Mouse (Mus musculus): ENCODE measurements around the gene Dhfr. TPM values are rescaled to one million over a fixed set of nuclear protein-coding genes. Genes with fewer than 3 reads are reported as not detected.

Gene Dhfr
- polyA plus RNA-seq, 1 experiment: 3.1 TPM

DNA sequence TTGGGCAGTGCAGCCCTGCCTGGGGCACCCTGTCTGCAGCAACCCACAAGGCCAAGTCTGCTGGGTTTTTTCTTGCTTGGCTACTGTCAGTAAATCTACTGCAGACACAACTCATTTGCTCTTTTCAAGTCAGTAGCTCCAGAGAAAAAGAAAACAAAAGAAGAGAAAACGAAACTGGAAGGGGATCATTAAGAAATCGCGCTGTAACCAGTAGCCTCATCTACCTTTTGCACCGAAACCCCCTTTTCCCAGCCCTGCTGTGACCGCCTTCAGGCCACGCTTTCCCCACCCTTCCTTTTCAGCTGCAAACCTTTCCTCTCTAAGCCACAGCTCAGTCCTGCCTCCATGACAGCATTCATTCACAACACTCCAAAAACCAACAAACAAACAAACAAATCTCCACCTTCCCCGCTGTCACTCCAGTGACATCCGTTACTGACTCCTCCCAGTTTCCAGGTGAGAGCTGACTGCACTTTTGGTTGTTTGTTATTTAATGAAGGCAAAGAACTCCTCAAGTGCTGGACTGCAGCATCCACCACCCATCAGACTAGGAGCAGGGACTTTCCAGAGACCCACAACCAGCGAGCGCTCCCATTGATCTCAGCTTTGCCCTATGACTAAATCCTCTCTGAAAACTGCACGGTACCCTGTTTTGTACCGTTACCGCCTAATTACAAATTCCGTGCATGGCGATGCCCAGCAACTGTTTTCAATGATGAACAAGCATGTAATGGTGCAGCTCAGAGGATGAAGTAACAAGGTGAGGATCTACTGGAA lies 22.2 kb upstream of the Dhfr start:
- TF ChIP-seq POLR2A (IDR thresholded peaks at IDR 0.05; ENCODE audit: low read depth, low read length) (no peak), CTCF (IDR thresholded peaks at IDR 0.05; ENCODE audit: extremely low read depth, insufficient read length, insufficient replicate concordance, low read depth, low read length) (no peak)

DNA sequence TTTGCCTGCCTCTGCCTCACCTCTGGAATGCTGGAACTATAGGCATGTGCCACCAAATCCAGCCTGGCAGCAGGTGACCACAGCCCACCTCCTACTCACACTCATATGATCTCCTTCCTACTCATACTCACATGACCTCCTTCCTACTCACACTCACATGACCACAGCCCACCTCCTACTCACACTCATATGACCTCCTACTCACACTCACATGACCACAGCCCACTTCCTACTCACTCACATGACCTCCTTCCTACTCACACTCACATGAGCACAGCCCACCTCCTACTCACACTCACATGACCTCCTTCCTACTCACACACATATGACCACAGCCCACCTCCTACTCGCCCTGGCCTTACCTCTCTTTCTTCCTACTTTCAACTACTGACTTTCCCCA lies 17.7 kb upstream of the Dhfr start:
- Histone ChIP-seq H3K4me1 (ENCODE audit: control insufficient read depth, insufficient read depth, insufficient read length, low read length) (peaks cover 4% of the 10 kb centered on the region; the same call in 1 of the 2 replicates), H3K27me3 (ENCODE audit: control insufficient read depth, insufficient read depth, low read length) (no peaks in the 10 kb centered on the region), H3K36me3 (ENCODE audit: control insufficient read depth, insufficient read depth, low read length) (peaks cover 3% of the 10 kb centered on the region), H3K27ac (ENCODE audit: insufficient read depth, low read depth, low read length) (no peak overlapping the region), H3K4me3 (ENCODE audit: low read depth, low read length) (no peak overlapping the region)
- TF ChIP-seq POLR2A (IDR thresholded peaks at IDR 0.05; ENCODE audit: low read depth, low read length): no peak
- TF ChIP-seq CTCF (IDR thresholded peaks at IDR 0.05; ENCODE audit: extremely low read depth, insufficient read length, insufficient replicate concordance, low read depth, low read length): no peak
- WGBS: 97% methylated on average over 1 of the region's 1 CpGs

More for the DNA sequence above, 22.2 kb upstream of the Dhfr start:
- Histone ChIP-seq H3K36me3 (ENCODE audit: control insufficient read depth, insufficient read depth, low read length) (no peaks in the 10 kb centered on the region; the same call in 1 of the 2 replicates), H3K27me3 (ENCODE audit: control insufficient read depth, insufficient read depth, low read length) (no peaks in the 10 kb centered on the region), H3K4me3 (ENCODE audit: low read depth, low read length) (peak overlapping the region; percentile 39), H3K4me1 (ENCODE audit: control insufficient read depth, insufficient read depth, insufficient read length, low read length) (no peaks in the 10 kb centered on the region), H3K27ac (ENCODE audit: insufficient read depth, low read depth, low read length) (no peak overlapping the region)
- WGBS: 87% methylated on average over 15 of the region's 15 CpGs

DNA sequence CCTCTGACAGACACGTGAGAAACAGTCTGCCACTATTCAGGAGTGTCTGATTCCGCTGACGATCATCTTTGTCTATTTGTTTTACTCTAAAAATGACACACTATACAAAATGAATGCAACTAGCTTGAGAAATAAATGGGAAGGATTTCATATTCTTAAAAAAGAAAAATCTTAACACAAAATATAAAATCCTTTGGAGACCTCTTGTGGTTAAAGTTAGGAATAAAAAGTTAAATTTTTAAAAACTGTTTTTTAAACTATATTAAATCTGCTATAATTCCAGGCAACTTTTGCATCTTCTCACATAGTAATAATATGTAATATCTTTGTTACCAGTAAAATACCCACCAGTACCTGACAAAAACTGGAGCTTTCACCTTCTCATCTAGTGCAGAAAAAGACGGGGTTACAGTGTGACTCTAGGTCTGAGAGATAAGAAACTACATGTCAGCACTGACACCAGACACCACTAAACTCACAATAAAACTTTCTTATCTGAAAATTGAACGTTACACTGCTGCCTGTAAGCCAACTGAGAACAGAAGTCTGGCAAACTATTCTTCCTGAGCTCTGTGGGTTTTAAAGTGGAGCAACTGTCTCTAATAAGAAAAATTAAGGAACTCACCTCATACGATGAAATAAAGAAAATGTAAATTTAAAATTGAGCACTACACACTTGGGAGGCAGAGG lies 16.6 kb upstream of the Dhfr start:
- Histone ChIP-seq H3K27me3 (ENCODE audit: control insufficient read depth, insufficient read depth, low read length) (no peaks in the 10 kb centered on the region), H3K4me1 (ENCODE audit: control insufficient read depth, insufficient read depth, insufficient read length, low read length) (peaks cover 4% of the 10 kb centered on the region; the same call in 1 of the 2 replicates), H3K36me3 (ENCODE audit: control insufficient read depth, insufficient read depth, low read length) (peaks cover 5% of the 10 kb centered on the region), H3K4me3 (ENCODE audit: low read depth, low read length) (no peak overlapping the region), H3K27ac (ENCODE audit: insufficient read depth, low read depth, low read length) (no peak overlapping the region)
- WGBS: 71% methylated on average over 6 of the region's 6 CpGs
- TF ChIP-seq CTCF (IDR thresholded peaks at IDR 0.05; ENCODE audit: extremely low read depth, insufficient read length, insufficient replicate concordance, low read depth, low read length): no peak
- no peak for TF ChIP-seq POLR2A (IDR thresholded peaks at IDR 0.05; ENCODE audit: low read depth, low read length)

DNA sequence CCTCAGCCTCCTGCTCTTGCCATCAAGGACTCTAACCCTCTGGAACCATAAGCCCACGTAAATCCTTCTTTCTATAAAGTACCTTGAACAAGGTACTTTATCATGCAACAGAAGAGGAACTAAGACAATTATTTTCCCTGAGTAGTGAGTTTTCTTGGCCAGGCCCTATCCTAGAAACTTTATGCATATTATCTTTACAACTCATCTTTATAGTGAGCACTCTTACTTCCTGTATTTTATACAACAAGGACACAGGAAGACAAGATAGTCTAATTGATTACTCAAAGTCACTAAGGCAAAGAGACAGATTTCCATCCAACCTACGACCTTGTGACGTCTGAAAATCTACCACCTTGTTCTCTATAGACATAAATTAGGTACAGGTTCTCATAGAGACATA lies 14.7 kb upstream of the Dhfr start:
- 73% methylated on average over 3 of the region's 3 CpGs for WGBS
- H3K36me3 ChIP-seq (ENCODE audit: control insufficient read depth, insufficient read depth, low read length): peaks cover 10% of the 10 kb centered on the region
- TF ChIP-seq CTCF (IDR thresholded peaks at IDR 0.05; ENCODE audit: extremely low read depth, insufficient read length, insufficient replicate concordance, low read depth, low read length) (no peak), POLR2A (IDR thresholded peaks at IDR 0.05; ENCODE audit: low read depth, low read length) (no peak)

DNA sequence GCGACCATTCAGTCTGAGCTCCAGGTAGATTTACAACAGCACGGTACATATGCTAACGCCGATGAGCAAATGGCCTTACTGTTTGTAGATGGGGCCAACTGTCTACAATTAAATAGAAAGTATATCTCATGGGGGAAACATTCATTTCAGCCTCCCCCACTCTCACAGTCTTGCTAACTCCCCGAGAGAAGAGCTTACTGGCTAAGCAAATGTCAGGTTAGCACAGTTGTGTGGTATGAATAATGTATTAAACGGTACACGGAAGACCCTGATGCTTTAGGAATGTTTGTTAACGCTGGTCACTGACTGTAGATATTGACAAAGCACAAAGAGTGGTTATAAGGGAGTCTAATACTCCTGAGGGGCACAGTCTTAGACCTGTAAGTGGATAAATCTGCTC lies 10.5 kb upstream of the Dhfr start:
- Histone ChIP-seq H3K4me1 (ENCODE audit: control insufficient read depth, insufficient read depth, insufficient read length, low read length) (0 out of 2 replicates have a peak, but pooled peaks cover 2% of the 10 kb centered on the region), H3K27ac (ENCODE audit: insufficient read depth, low read depth, low read length) (no peak overlapping the region), H3K27me3 (ENCODE audit: control insufficient read depth, insufficient read depth, low read length) (no peaks in the 10 kb centered on the region), H3K4me3 (ENCODE audit: low read depth, low read length) (no peak overlapping the region), H3K36me3 (ENCODE audit: control insufficient read depth, insufficient read depth, low read length) (peaks cover 25% of the 10 kb centered on the region)
- 91% methylated on average over 8 of the region's 8 CpGs for WGBS
- TF ChIP-seq POLR2A (IDR thresholded peaks at IDR 0.05; ENCODE audit: low read depth, low read length) (no peak), CTCF (IDR thresholded peaks at IDR 0.05; ENCODE audit: extremely low read depth, insufficient read length, insufficient replicate concordance, low read depth, low read length) (no peak)

More for the DNA sequence above, 14.7 kb upstream of the Dhfr start:
- no peak overlapping the region for H3K4me3 ChIP-seq (ENCODE audit: low read depth, low read length)
- H3K27me3 ChIP-seq (ENCODE audit: control insufficient read depth, insufficient read depth, low read length): no peaks in the 10 kb centered on the region
- H3K27ac ChIP-seq (ENCODE audit: insufficient read depth, low read depth, low read length): no peak overlapping the region
- H3K4me1 ChIP-seq (ENCODE audit: control insufficient read depth, insufficient read depth, insufficient read length, low read length): peaks cover 4% of the 10 kb centered on the region; the same call in 1 of the 2 replicates

DNA sequence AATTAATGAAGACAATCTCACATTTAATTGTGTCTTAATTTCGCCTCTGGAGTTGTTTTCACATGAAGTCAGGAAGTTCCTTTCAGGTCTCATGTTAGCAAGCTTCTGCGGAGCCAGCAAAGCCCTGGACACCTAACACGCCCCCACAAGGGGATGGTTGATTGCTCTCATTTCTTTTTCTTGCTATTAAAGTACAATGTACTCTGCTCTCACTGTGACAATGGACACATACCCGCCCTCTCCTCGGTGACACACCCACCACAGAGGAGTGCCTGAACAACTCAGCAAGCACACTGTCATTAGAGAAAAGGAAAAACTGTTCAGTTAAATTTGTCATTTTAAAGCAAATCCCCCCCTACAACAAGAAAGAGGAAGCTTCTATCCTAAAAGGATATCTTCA lies 8.2 kb upstream of the Dhfr start:
- H3K27me3 ChIP-seq (ENCODE audit: control insufficient read depth, insufficient read depth, low read length): no peaks in the 10 kb centered on the region
- H3K27ac ChIP-seq (ENCODE audit: insufficient read depth, low read depth, low read length): no peak overlapping the region
- TF ChIP-seq POLR2A (IDR thresholded peaks at IDR 0.05; ENCODE audit: low read depth, low read length) (no peak), CTCF (IDR thresholded peaks at IDR 0.05; ENCODE audit: extremely low read depth, insufficient read length, insufficient replicate concordance, low read depth, low read length) (no peak)
- peaks cover 31% of the 10 kb centered on the region for H3K36me3 ChIP-seq (ENCODE audit: control insufficient read depth, insufficient read depth, low read length)
- WGBS: 70% methylated on average over 5 of the region's 5 CpGs
- no peaks in the 10 kb centered on the region for H3K4me1 ChIP-seq (ENCODE audit: control insufficient read depth, insufficient read depth, insufficient read length, low read length)
- H3K4me3 ChIP-seq (ENCODE audit: low read depth, low read length): no peak overlapping the region

DNA sequence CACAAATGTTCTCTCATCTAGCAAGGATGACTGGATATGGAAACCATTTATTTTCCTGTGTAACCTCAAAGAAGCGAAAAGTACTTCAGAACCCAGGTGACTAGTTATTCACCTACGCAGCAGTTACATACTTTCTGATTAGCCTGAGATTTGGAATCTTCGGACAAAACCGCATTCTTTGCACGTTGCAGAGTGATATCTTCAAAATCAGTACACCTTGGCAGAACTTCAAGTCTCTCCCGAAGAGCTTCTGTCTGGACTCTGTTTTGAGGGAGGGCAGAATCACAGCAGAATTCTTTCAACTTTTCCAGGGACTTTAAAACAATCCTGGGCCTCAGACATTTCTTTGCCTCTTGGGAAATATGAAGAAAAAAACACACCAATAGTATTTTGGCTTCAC lies 3.4 kb upstream of the Dhfr start:
- WGBS: 65% methylated on average over 6 of the region's 6 CpGs
- H3K27ac ChIP-seq (ENCODE audit: insufficient read depth, low read depth, low read length): no peak overlapping the region
- peaks cover 9% of the 10 kb centered on the region; the same call in 1 of the 2 replicates for H3K4me1 ChIP-seq (ENCODE audit: control insufficient read depth, insufficient read depth, insufficient read length, low read length)
- TF ChIP-seq CTCF (IDR thresholded peaks at IDR 0.05; ENCODE audit: extremely low read depth, insufficient read length, insufficient replicate concordance, low read depth, low read length): no peak
- TF ChIP-seq POLR2A (IDR thresholded peaks at IDR 0.05; ENCODE audit: low read depth, low read length): no peak
- H3K36me3 ChIP-seq (ENCODE audit: control insufficient read depth, insufficient read depth, low read length): peaks cover 20% of the 10 kb centered on the region
- H3K27me3 ChIP-seq (ENCODE audit: control insufficient read depth, insufficient read depth, low read length): no peaks in the 10 kb centered on the region
- no peak overlapping the region for H3K4me3 ChIP-seq (ENCODE audit: low read depth, low read length)
